Mouse (Mus musculus) neural tube, embryonic 12.5 days (tissue): ENCODE data around the gene Fam168b. TPM values are rescaled to one million over a fixed set of nuclear protein-coding genes. Genes with fewer than 3 reads are reported as not detected.

Experiments used
- ATAC-seq: fragments of 200-750 bp; cut with Nextera tagmentation; 2 replicates; pipeline ENCODE4 v1.8.0; 2017; ENCODE audit warnings: low read depth, mild to moderate bottlenecking, moderate TSS enrichment, moderate library complexity; ENCODE audit not compliant: low FRiP score
- H3K27ac ChIP-seq: fragments of 300-500 bp; sonication (generic); 2 replicates; pipeline ENCODE4 v1.5.1; 2016
- H3K27me3 ChIP-seq: fragments of 300-500 bp; sonication (generic); replicated peaks from 2 replicates; pipeline ENCODE4 v1.6.1; 2016; ENCODE audit warnings: mild to moderate bottlenecking
- H3K36me3 ChIP-seq: fragments of 300-500 bp; sonication (generic); 2 replicates; pipeline ENCODE4 v1.6.1; 2016; ENCODE audit warnings: mild to moderate bottlenecking
- H3K4me1 ChIP-seq: fragments of 300-500 bp; sonication (generic); 2 replicates; pipeline ENCODE4 v1.6.1; 2016
- H3K4me2 ChIP-seq: fragments of 300-500 bp; sonication (generic); replicated peaks from 2 replicates; pipeline ENCODE4 v1.6.1; 2016; ENCODE audit warnings: mild to moderate bottlenecking
- H3K4me3 ChIP-seq: fragments of 300-500 bp; sonication (generic); 2 replicates; pipeline ENCODE4 v1.5.1; 2016
- H3K9ac ChIP-seq: fragments of 300-500 bp; sonication (generic); 2 replicates; pipeline ENCODE4 v1.6.1; 2016; ENCODE audit warnings: mild to moderate bottlenecking
- H3K9me3 ChIP-seq: fragments of 300-500 bp; sonication (generic); 2 replicates; pipeline ENCODE4 v1.6.1; 2016; ENCODE audit warnings: mild to moderate bottlenecking
- WGBS: fragments of 180-500 bp; shearing (Covaris S2); methylation state at CpG from one replicate; pipeline ENCODE4 v1.1.7; 2016; 5-methylcytosine and 5-hydroxymethylcytosine counted together
- polyA plus RNA-seq: library from polyadenylated mRNA; unstranded; fragments of >200 nt; fragmentation: Nextera tagmentation; extraction: Ambion mirVana; gene quantifications from 2 replicates; pipeline ENCODE4 v1.2.1, GENCODE M21; 2016

Gene Fam168b
- polyA plus RNA-seq, 1 experiment from 2014 or later, result 174 TPM

- WGBS, result 94% methylated on average over 7 of the region's 7 CpGs
- H3K4me3 ChIP-seq, result no peak overlapping the region
- H3K36me3 ChIP-seq, result peaks cover 52% of the 10 kb centered on the region
- H3K4me2 ChIP-seq, result no peak overlapping the region
- ATAC-seq, result no peak
- H3K9me3 ChIP-seq, result no peaks in the 10 kb centered on the region
- no peak overlapping the region for H3K9ac ChIP-seq
- H3K4me1 ChIP-seq, result no peaks in the 10 kb centered on the region
- H3K27ac ChIP-seq, result no peak overlapping the region
- H3K27me3 ChIP-seq, result no peaks in the 10 kb centered on the region
Measured at GRCm38 (mm10) chr1:34864243-34864642, 21.4 kb upstream of the Fam168b start.

- Histone ChIP-seq H3K9me3 (no peaks in the 10 kb centered on the region), H3K4me3 (no peak overlapping the region), H3K27ac (no peak overlapping the region), H3K36me3 (peaks cover 47% of the 10 kb centered on the region), H3K4me2 (no peak overlapping the region), H3K9ac (no peak overlapping the region), H3K4me1 (no peaks in the 10 kb centered on the region), H3K27me3 (no peaks in the 10 kb centered on the region)
- ATAC-seq, result no peak
- 95% methylated on average over 7 of the region's 7 CpGs for WGBS
Measured at GRCm38 (mm10) chr1:34863323-34863722, 20.5 kb upstream of the Fam168b start.

- Histone ChIP-seq H3K9ac (no peak overlapping the region), H3K4me1 (no peaks in the 10 kb centered on the region), H3K27me3 (no peaks in the 10 kb centered on the region), H3K36me3 (peaks cover 47% of the 10 kb centered on the region), H3K4me3 (no peak overlapping the region), H3K9me3 (no peaks in the 10 kb centered on the region), H3K4me2 (no peak overlapping the region), H3K27ac (no peak overlapping the region)
- no peak for ATAC-seq
- 95% methylated on average over 13 of the region's 13 CpGs for WGBS
Measured at GRCm38 (mm10) chr1:34862877-34863276, 20.0 kb upstream of the Fam168b start.

DNA sequence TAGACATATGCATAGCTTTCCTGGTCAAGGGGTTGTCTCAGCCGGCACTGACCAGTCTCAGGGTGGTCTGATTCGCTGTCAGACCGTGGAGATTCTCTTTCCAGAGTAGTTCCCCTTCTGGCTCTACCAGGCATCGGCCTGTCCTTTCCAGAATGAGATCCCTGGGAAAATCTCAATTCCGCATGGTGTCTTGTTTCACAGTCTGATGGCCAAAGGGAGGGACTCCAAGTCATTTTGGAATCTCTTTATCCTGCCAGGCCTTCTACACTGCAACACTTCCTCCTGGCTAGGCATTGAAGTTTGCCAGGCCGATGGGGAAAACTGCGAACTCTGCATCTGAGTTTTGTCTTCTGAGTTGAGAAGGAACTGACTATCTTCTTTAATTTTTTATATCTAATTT, 17.3 kb upstream of the Fam168b start:
- H3K36me3 ChIP-seq, result peaks cover 37% of the 10 kb centered on the region
- H3K4me2 ChIP-seq, result no peak overlapping the region
- WGBS, result 93% methylated on average over 7 of the region's 7 CpGs
- no peak overlapping the region for H3K4me3 ChIP-seq
- H3K9me3 ChIP-seq, result no peaks in the 10 kb centered on the region
- no peaks in the 10 kb centered on the region for H3K27me3 ChIP-seq
- no peak for ATAC-seq
- H3K27ac ChIP-seq, result no peak overlapping the region
- no peak overlapping the region for H3K9ac ChIP-seq
- no peaks in the 10 kb centered on the region for H3K4me1 ChIP-seq

DNA sequence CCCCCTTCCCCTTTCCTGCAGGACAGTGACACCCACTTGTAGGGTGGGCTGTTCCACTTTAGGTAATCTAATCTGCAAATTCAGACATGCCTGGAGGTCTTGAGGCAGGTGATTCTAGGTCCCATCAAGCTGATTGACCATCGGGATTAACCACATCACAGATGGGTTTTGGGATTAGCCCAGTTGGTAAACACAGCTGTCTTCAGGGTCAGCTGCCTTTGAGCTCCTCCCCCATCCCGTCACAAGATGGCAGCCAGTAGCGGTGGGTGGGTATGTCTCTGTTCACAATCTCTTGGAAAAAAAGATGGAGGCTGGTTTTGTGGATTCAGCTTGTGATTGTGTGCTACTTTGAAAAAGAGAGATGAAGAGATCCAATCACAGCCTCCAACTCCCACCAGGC, 16.9 kb upstream of the Fam168b start:
- 88% methylated on average over 3 of the region's 3 CpGs for WGBS
- Histone ChIP-seq H3K4me2 (no peak overlapping the region), H3K9ac (no peak overlapping the region), H3K4me3 (no peak overlapping the region), H3K36me3 (peaks cover 32% of the 10 kb centered on the region), H3K9me3 (no peaks in the 10 kb centered on the region), H3K27me3 (no peaks in the 10 kb centered on the region), H3K4me1 (no peaks in the 10 kb centered on the region), H3K27ac (no peak overlapping the region)
- ATAC-seq, result no peak

DNA sequence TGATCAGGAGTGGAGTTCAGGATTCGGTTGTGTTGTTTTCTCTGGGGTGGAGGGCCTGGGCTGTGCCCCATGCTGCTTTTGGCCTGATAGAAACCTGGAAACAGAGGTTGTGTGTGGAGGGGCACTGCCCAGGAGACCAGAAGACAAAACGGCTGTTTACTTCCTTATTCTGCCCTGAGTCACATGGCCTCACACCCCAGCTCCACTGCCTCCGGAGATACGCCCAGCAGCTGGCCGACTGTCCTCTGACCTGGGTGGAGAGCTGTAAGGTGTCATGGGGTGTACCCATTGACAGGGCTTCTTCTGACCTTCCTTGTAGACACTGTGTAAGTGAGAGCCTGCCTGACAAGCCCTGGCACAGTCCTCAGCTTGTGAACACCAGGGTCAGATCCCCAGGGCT, 15.8 kb upstream of the Fam168b start:
- WGBS, result 78% methylated on average over 5 of the region's 5 CpGs
- Histone ChIP-seq H3K27ac (no peak overlapping the region), H3K27me3 (no peaks in the 10 kb centered on the region), H3K9ac (no peak overlapping the region), H3K4me3 (no peak overlapping the region), H3K4me1 (no peaks in the 10 kb centered on the region), H3K9me3 (no peaks in the 10 kb centered on the region), H3K4me2 (no peak overlapping the region), H3K36me3 (peaks cover 21% of the 10 kb centered on the region)
- ATAC-seq, result no peak

DNA sequence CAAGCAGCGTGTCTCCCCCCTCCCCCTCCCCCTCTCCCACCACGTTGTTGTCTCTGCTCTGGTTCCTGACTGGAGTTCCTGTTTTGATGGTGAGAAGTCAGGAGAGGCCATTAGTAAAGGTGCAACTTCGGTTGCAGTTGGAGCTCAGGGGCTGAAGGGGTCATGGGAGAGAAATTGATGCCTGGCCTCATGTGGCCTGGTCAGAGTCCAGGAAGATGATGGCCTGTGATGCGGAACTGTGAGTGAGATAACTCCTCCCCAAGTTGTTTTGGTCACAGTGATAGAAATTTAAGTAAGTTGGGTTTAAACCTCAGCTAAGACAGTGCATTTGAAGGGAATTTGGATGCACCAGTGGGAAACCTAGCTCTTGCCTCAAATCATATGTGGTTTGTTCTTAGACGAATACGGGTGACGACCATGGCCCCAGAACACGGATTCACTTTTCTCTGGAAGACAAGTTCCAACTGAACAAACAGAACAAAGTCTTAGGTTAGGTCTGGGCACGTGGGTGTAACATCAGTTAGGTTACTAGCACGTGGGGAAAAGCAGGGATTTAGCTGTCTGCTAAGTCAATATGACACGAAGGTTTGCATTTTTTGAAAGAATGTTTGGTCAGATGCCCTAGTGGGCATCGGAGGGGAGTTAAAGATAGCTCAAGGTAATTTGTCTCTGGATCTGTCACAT, 12.3 kb upstream of the Fam168b start:
- Histone ChIP-seq H3K27ac (no peak overlapping the region), H3K36me3 (no peaks in the 10 kb centered on the region), H3K9me3 (no peaks in the 10 kb centered on the region), H3K9ac (no peak overlapping the region), H3K4me2 (no peak overlapping the region), H3K4me3 (no peak overlapping the region), H3K27me3 (no peaks in the 10 kb centered on the region), H3K4me1 (peaks cover 20% of the 10 kb centered on the region)
- no peak for ATAC-seq
- WGBS, result 79% methylated on average over 12 of the region's 12 CpGs

DNA sequence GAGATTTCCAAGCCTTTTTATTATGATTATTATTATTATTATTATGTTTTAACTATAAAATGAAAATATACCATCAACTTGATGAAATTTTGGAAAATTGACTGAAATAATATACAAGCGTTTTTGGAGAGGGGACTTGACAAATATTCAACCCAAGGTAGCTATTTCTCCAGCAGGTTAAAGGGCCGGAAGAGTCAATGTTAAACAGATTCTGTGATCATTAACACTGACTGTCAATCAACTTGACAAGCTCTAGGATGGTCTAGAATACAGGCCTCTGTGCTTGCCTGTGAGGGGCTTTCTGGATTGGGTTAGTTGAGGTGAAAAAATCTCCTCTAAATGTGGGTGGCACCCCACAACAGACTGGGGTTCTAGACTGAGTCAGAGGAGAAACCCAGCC, 10.9 kb upstream of the Fam168b start:
- 92% methylated on average over 2 of the region's 2 CpGs for WGBS

GRCm38 (mm10) chr1:34852116-34852878, 9.4 kb upstream of the Fam168b start:
- H3K9me3 ChIP-seq, result no peaks in the 10 kb centered on the region
- no peak overlapping the region for H3K9ac ChIP-seq
- no peaks in the 10 kb centered on the region for H3K27me3 ChIP-seq
- WGBS, result 88% methylated on average over 11 of the region's 11 CpGs
- peak overlapping the region; percentile 18; the same call in 1 of the 2 replicates for H3K4me2 ChIP-seq
- no peak for ATAC-seq
- H3K4me3 ChIP-seq, result no peak overlapping the region
- peaks cover 20% of the 10 kb centered on the region for H3K4me1 ChIP-seq
- H3K36me3 ChIP-seq, result no peaks in the 10 kb centered on the region
- H3K27ac ChIP-seq, result no peak overlapping the region

More for the DNA sequence above, 10.9 kb upstream of the Fam168b start:
- Histone ChIP-seq H3K36me3 (no peaks in the 10 kb centered on the region), H3K4me2 (no peak overlapping the region), H3K4me1 (peaks cover 20% of the 10 kb centered on the region), H3K4me3 (no peak overlapping the region), H3K9ac (no peak overlapping the region), H3K9me3 (no peaks in the 10 kb centered on the region), H3K27me3 (no peaks in the 10 kb centered on the region), H3K27ac (no peak overlapping the region)
- no peak for ATAC-seq

DNA sequence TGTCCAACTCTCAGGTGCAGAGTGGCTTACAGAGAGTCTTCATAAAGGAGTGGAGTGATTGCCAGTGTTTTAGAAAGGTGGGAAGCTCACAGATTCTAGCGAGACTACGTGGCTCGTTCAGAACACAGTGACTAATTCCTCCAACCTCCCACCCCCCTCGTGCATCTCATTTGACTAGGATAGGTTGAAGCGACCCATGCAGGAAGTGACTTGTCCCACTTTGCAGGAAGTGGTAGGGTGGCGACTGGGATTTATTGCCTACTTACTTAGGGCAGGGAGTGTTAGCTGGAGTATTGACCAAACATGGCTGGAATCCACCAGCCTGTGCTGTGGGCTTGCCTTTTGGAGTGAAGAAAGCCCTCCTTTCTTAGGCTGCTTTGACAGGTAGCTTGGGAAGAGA, 8.7 kb upstream of the Fam168b start:
- no peaks in the 10 kb centered on the region for H3K27me3 ChIP-seq
- H3K9me3 ChIP-seq, result no peaks in the 10 kb centered on the region
- 61% methylated on average over 6 of the region's 6 CpGs for WGBS
- peaks cover 20% of the 10 kb centered on the region for H3K4me1 ChIP-seq
- H3K4me3 ChIP-seq, result no peak overlapping the region
- H3K27ac ChIP-seq, result no peak overlapping the region
- H3K9ac ChIP-seq, result no peak overlapping the region
- peak overlapping the region; percentile 18; the same call in 1 of the 2 replicates for H3K4me2 ChIP-seq
- ATAC-seq, result no peak
- H3K36me3 ChIP-seq, result no peaks in the 10 kb centered on the region

DNA sequence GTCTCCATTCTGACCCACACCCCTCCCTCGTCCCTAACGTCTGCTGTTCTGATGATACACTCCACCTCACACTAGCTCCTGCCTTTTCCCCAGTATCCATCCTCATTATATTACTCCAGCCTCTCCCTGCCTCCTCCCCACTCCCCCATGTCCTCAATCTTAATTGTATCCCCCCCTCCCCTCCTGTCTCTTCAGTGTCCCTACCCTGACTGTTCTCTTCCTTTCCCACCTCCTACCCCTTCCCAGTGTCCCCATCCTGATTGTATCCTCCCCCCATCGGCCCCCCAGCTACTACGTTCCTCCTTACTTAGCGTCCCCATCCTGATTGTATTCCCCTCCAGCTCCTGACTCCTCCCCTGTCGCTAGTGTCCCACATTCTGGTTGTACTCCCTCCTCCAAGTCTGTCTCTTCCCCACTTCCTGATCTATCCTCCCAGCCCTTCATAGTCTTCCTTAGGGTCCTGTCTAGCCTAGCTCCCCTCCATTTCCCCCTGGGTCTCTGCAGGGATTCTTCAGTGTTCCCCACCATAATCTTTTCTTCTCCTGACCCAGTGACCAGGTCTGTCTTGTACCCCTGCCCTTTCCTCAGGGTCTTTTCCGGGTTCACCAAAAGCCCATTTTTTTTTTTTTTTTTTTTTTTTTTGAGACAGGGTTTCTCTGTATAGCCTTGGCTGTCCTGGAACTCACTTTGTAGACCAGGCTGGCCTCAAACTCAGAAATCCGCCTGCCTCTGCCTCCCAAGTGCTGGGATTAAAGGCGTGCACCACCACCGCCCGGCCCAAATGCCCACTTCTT, 7.7 kb upstream of the Fam168b start:
- H3K4me1 ChIP-seq, result peaks cover 20% of the 10 kb centered on the region
- WGBS, result 46% methylated on average over 11 of the region's 11 CpGs
- H3K36me3 ChIP-seq, result no peaks in the 10 kb centered on the region
- H3K9me3 ChIP-seq, result no peaks in the 10 kb centered on the region
- H3K27me3 ChIP-seq, result no peaks in the 10 kb centered on the region
- H3K9ac ChIP-seq, result peak overlapping the region; percentile 90
- ATAC-seq, result peak; percentile 77
- H3K4me2 ChIP-seq, result peak overlapping the region; percentile 82
- no peak overlapping the region for H3K27ac ChIP-seq
- H3K4me3 ChIP-seq, result peak overlapping the region; percentile 79

GRCm38 (mm10) chr1:34849745-34850342, 7.0 kb upstream of the Fam168b start, which contains the start of gene Plekhb2:
Gene Plekhb2, plus strand, starts transcription at chr1:34849976.
- Histone ChIP-seq H3K4me3 (peak within 1 kb of the TSS; percentile 79), H3K36me3 (no peaks in the 10 kb centered on the region), H3K9me3 (no peaks in the 10 kb centered on the region), H3K4me1 (peaks cover 20% of the 10 kb centered on the region), H3K4me2 (peak within 1 kb of the TSS; percentile 82), H3K9ac (peak within 1 kb of the TSS; percentile 90), H3K27me3 (no peaks in the 10 kb centered on the region), H3K27ac (no peak within 1 kb of the TSS)
- peak; percentile 86 for ATAC-seq
- WGBS, result 0% methylated on average over 39 of the region's 40 CpGs
